Mouse (Mus musculus) thymus, adult 2 months (tissue): ENCODE data around the gene Myh7.

ENCODE experiments used
- CTCF ChIP-seq: fragments of 200-500 bp; IDR thresholded peaks from 2 replicates; pipeline ENCODE4 v1.5.1; 2012; ENCODE audit warnings: mild to moderate bottlenecking, control low read depth, low read length, moderate library complexity, borderline replicate concordance; ENCODE audit not compliant: control insufficient read depth, poor library complexity, insufficient read depth; ENCODE audit errors: extremely low read depth
- POLR2A ChIP-seq: fragments of 200-500 bp; IDR thresholded peaks from 2 replicates; pipeline ENCODE4 v1.6.1; 2012; ENCODE audit warnings: mild to moderate bottlenecking, low read length, control low read depth, moderate library complexity; ENCODE audit not compliant: control insufficient read depth, poor library complexity, insufficient read depth; ENCODE audit errors: extremely low read depth

DNA sequence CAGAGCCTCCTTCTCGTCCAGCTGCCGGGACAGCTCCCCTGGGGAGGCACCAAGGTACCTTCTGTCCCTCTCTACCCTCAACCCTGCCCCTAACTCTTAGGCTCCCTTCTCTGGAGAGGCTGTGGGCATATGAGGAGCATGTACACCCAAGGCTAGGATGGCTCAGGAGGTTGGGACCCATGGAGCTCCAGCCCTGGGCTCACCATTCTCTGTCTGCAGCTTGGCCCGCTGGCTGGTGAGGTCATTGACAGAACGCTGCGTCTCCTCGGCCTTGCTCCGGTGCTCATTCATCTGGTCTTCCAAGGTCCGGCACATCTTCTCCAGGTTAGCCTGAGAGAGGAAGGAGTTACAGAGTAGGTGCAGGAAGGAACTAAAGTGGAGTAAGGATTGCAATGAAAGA lies 15.8 kb downstream of the Myh7 start:
- TF ChIP-seq CTCF (no peak), POLR2A (no peak)
